Mouse (Mus musculus): Measurements from ENCODE around the gene Fgfr2.

DNA sequence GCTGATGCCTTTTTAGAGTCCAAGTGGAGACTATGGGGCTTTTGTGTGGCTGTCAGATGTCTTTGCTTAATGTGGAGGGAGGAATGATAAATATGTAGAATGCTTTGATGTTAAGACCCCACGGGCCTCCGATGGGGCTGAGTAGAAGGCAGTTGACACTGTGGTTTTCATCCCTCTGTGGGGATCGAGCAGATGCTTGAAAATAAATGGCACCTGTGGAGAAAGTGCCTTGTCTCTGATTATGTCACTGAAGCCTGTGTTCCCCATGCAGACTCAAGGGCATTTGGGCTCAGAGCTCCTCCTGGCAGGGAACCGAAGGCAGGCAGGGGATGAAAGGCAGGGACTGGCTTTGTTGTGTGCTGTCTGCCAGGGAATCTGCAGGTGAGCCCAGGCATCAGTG, 1272.6 kb downstream of the Fgfr2 start:
- TF ChIP-seq POLR2A (IDR thresholded peaks at IDR 0.05; ENCODE audit: borderline replicate concordance, extremely low read depth, low read depth, low read length) (no peak), CTCF (IDR thresholded peaks at IDR 0.05; ENCODE audit: insufficient read depth, low read length) (no peak)
